Mouse (Mus musculus): ENCODE measurements around the gene Myef2. TPM values are rescaled to one million over a fixed set of nuclear protein-coding genes. Genes with fewer than 3 reads are reported as not detected.

Myef2 gene
- polyA plus RNA-seq, 1 experiment from 2014 or later: 251 TPM

DNA sequence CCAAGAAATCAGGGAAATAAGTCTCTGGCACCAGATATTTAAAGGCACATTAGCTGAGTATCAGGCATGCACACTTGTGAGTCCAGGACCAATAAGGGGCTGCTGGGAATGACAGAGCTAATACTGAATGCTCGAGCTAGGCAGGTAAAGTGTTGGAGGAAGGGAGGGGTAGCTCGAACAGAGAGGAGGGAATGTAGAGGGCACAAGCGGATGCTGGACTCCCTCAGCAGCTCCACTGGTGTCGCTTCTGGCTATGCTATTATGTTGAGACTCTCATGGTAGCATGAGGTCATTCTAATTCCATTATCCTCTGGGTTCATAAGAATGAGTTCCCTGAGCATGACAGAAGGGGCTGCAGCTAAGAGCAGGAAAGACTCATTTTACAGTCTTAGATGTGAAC lies 60.5 kb downstream of the Myef2 start:
- H3K27me3 ChIP-seq: no peaks in the 10 kb centered on the region
- H3K9ac ChIP-seq (replicated peaks): no peak overlapping the region
- H3K9me3 ChIP-seq: no peaks in the 10 kb centered on the region
- no peak for ATAC-seq (ENCODE audit: low FRiP score, low read depth)
- H3K4me2 ChIP-seq (replicated peaks): no peak overlapping the region
- WGBS: 50% methylated on average over 4 of the region's 4 CpGs
- 0 out of 2 replicates have a peak, but pooled peaks cover 4% of the 10 kb centered on the region for H3K4me1 ChIP-seq
- no peak overlapping the region for H3K4me3 ChIP-seq
- H3K27ac ChIP-seq (replicated peaks): no peak overlapping the region
- no peaks in the 10 kb centered on the region for H3K36me3 ChIP-seq

DNA sequence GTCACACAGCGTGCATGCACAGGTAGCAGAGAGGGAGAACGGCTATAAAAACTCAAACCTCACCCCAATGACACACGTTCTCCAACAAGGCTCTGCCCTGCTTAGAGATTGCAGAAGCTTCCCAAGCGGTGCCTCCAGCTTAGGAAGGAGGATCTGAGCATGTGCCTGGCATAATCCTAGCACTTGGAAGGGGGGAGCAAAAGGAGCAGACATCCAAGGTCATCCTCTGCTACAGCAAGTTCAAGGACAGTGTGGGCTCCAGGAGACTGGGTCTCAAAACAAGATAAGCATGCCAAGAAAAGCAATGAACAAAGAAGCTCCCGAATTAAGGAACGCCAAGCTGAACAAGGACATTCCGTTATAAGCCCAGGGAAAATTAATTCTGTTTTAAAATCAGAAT lies 62.0 kb downstream of the Myef2 start:
- H3K4me1 ChIP-seq: 0 out of 2 replicates have a peak, but pooled peaks cover 4% of the 10 kb centered on the region
- H3K4me2 ChIP-seq (replicated peaks): no peak overlapping the region
- no peaks in the 10 kb centered on the region for H3K36me3 ChIP-seq
- H3K9me3 ChIP-seq: no peaks in the 10 kb centered on the region
- H3K27ac ChIP-seq (replicated peaks): no peak overlapping the region
- no peaks in the 10 kb centered on the region for H3K27me3 ChIP-seq
- no peak overlapping the region for H3K9ac ChIP-seq (replicated peaks)
- ATAC-seq (ENCODE audit: low FRiP score, low read depth): no peak
- H3K4me3 ChIP-seq: no peak overlapping the region
- 92% methylated on average over 7 of the region's 7 CpGs for WGBS

DNA sequence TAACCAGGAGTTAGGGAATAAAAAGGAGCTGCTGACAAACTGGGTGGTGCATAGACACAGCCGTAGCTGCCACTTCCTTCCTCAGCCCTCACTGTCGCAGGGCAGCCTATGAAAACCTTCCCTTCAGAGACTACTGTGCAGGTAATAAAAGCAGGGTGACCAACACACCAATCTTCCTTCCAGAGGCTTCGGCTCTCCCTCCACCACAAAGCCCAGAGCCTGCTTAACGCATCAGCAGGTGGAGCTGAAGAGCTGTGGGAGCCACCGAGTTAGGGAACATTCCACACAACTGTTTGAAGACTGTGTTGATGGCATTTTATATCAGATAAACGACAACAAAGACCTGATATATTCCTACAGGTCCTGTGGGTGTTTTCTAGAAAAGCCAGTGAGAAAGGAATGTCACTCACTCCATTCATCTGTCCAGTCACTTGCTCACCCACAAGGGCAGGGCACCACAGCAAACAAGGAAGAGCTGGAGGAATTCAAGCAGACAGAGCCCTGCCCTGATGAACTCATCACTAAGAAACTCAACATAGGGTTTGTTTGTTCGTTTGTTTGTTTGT lies 66.1 kb downstream of the Myef2 start:
- H3K27me3 ChIP-seq: no peaks in the 10 kb centered on the region
- no peaks in the 10 kb centered on the region for H3K4me1 ChIP-seq
- no peaks in the 10 kb centered on the region for H3K36me3 ChIP-seq
- no peak overlapping the region for H3K9ac ChIP-seq (replicated peaks)
- H3K27ac ChIP-seq (replicated peaks): no peak overlapping the region
- H3K4me2 ChIP-seq (replicated peaks): no peak overlapping the region
- ATAC-seq (ENCODE audit: low FRiP score, low read depth): no peak; the same call in 1 of the 2 replicates
- no peak overlapping the region for H3K4me3 ChIP-seq
- H3K9me3 ChIP-seq: no peaks in the 10 kb centered on the region
- WGBS: 47% methylated on average over 7 of the region's 7 CpGs

DNA sequence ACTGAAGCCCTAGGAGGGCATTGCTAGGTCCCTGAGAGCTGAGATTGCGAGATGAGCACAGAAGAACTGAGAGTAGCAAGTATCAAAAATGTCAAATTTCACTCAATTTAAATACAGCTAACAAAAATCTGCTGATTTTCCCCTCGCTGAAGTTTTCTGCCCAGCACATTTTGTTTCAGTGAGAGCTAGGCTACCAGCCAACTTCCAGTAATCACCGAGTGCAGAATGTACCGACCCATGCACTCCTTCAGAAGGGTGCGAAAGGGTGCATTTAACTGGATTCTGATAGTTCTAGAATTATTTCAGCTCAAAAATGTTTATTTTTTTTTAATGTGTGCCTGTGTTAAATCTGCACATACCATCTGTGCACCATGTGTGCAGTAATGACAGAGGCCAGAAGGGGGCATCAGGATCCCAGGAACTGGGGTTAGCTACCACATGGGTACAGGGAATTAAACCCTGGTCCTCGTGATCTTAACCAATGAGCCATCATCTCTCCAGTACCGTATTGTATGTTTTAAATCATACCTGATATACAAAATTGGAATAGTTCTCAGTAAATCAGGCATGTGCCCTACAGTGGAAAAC lies 68.1 kb downstream of the Myef2 start:
- Histone ChIP-seq H3K36me3 (no peaks in the 10 kb centered on the region), H3K4me2 (replicated peaks) (no peak overlapping the region), H3K4me1 (no peaks in the 10 kb centered on the region), H3K9ac (replicated peaks) (no peak overlapping the region), H3K9me3 (no peaks in the 10 kb centered on the region), H3K27ac (replicated peaks) (no peak overlapping the region), H3K4me3 (no peak overlapping the region), H3K27me3 (no peaks in the 10 kb centered on the region)
- no peak for ATAC-seq (ENCODE audit: low FRiP score, low read depth)
- 87% methylated on average over 7 of the region's 7 CpGs for WGBS

Other genes starting within 250 kb of the Myef2 start
- 4.0 and 5.1 TPM in 2 replicates for gene Slc24a5, start 55.5 kb downstream of the Myef2 start, polyA plus RNA-seq (2016; fragmentation: Nextera tagmentation; extraction: Ambion mirVana)
- 0.41 TPM in 1 of 2 replicates, not detected in the other for gene Ctxn2, start 13.0 kb upstream of the Myef2 start, polyA plus RNA-seq (2016; fragmentation: Nextera tagmentation; extraction: Ambion mirVana)
- gene Slc12a1, start 28.8 kb upstream of the Myef2 start, polyA plus RNA-seq (2016; fragmentation: Nextera tagmentation; extraction: Ambion mirVana): not detected in 2 replicates
- 154 and 160 TPM in 2 replicates for gene Dut, start 123.5 kb upstream of the Myef2 start, polyA plus RNA-seq (2016; fragmentation: Nextera tagmentation; extraction: Ambion mirVana)